Mouse (Mus musculus) embryonic facial prominence, embryonic 14.5 days (tissue): ENCODE measurements around the gene Spg7. TPM values are rescaled to one million over a fixed set of nuclear protein-coding genes. Genes with fewer than 3 reads are reported as not detected.
"Not testable (repeated sequence)": the region's sequence is repeated elsewhere in the genome, so short reads cannot be mapped to it uniquely, and the experiment has no call there.

Experiments
- ATAC-seq: fragments of 200-750 bp; cut with Nextera tagmentation; 2 replicates; pipeline ENCODE4 v1.8.0; 2017; ENCODE audit warnings: low read depth, moderate number of reproducible peaks, moderate TSS enrichment
- DNase-seq: peaks from one replicate; pipeline ENCODE4 v3.0.0-alpha.2; 2015; ENCODE audit warnings: low spot score
- H3K27ac ChIP-seq: fragments of 300-500 bp; sonication (generic); replicated peaks from 2 replicates; pipeline ENCODE4 v1.5.1; 2014; ENCODE audit warnings: low read depth, mild to moderate bottlenecking, low read length, moderate library complexity
- H3K27me3 ChIP-seq: fragments of 300-500 bp; sonication (generic); replicated peaks from 2 replicates; pipeline ENCODE4 v1.6.1; 2014; ENCODE audit warnings: low read length; ENCODE audit not compliant: control insufficient read depth, insufficient read depth
- H3K36me3 ChIP-seq: fragments of 300-500 bp; sonication (generic); 2 replicates; pipeline ENCODE4 v1.6.1; 2014; ENCODE audit warnings: low read length, mixed read lengths; ENCODE audit not compliant: control insufficient read depth, insufficient read depth
- H3K4me1 ChIP-seq: fragments of 300-500 bp; sonication (generic); 2 replicates; pipeline ENCODE4 v1.6.1; 2014; ENCODE audit warnings: antibody characterized with exemption, low read length; ENCODE audit not compliant: control insufficient read depth, insufficient read depth
- H3K4me2 ChIP-seq: fragments of 300-500 bp; sonication (generic); 2 replicates; pipeline ENCODE4 v1.6.1; 2014; ENCODE audit warnings: low read depth, mild to moderate bottlenecking, low read length, moderate library complexity, mixed read lengths
- H3K4me3 ChIP-seq: fragments of 300-500 bp; sonication (generic); 2 replicates; pipeline ENCODE4 v1.5.1; 2014; ENCODE audit warnings: low read depth, mild to moderate bottlenecking, low read length
- H3K9ac ChIP-seq: fragments of 300-500 bp; sonication (generic); 2 replicates; pipeline ENCODE4 v1.6.1; 2014; ENCODE audit warnings: low read depth, mild to moderate bottlenecking, low read length, moderate library complexity, mixed read lengths
- H3K9me3 ChIP-seq: fragments of 300-500 bp; sonication (generic); 2 replicates; pipeline ENCODE4 v1.6.1; 2016; ENCODE audit warnings: low read length; ENCODE audit not compliant: control insufficient read depth
- WGBS: fragments of 180-500 bp; shearing (Covaris S2); extraction: QIAGEN DNeasy Blood & Tissue Kit; methylation state at CpG from one replicate; pipeline ENCODE4 v1.1.7; 2014; 5-methylcytosine and 5-hydroxymethylcytosine counted together
- polyA plus RNA-seq: library from polyadenylated mRNA; unstranded; fragments of >200 nt; fragmentation: Nextera tagmentation; extraction: Ambion mirVana; gene quantifications from 2 replicates; pipeline ENCODE4 v1.2.1, GENCODE M21; 2014

The Spg7 gene
- polyA plus RNA-seq, 1 experiment from 2014 or later: 36.5 TPM

- no peak overlapping the region for H3K4me3 ChIP-seq
- H3K4me1 ChIP-seq: no peaks in the 10 kb centered on the region
- no peak overlapping the region for H3K9ac ChIP-seq
- no peaks in the 10 kb centered on the region for H3K9me3 ChIP-seq
- 90% methylated on average over 11 of the region's 11 CpGs for WGBS
- DNase-seq (no peak), ATAC-seq (no peak)
- H3K36me3 ChIP-seq: peaks cover 53% of the 10 kb centered on the region
- H3K27ac ChIP-seq: no peak overlapping the region
- H3K4me2 ChIP-seq: no peak overlapping the region
- H3K27me3 ChIP-seq: no peaks in the 10 kb centered on the region
Measured at GRCm38 (mm10) chr8:123097216-123097615, 34.5 kb downstream of the Spg7 start.

- 78% methylated on average over 12 of the region's 12 CpGs for WGBS
Measured at GRCm38 (mm10) chr8:123097786-123098584, 35.2 kb downstream of the Spg7 start.

GRCm38 (mm10) chr8:123100288-123100687 is 37.5 kb downstream of the Spg7 start:
- DNase-seq: peak; percentile 89
- Histone ChIP-seq H3K4me1 (peaks cover 8% of the 10 kb centered on the region; the same call in 1 of the 2 replicates), H3K9me3 (no peaks in the 10 kb centered on the region), H3K36me3 (peaks cover 51% of the 10 kb centered on the region), H3K27ac (peak overlapping the region; percentile 67; the same call in 1 of the 2 replicates), H3K4me3 (no peak overlapping the region), H3K9ac (no peak overlapping the region), H3K27me3 (no peaks in the 10 kb centered on the region), H3K4me2 (0 out of 2 replicates have a peak overlapping the region, but pooled peaks have one; percentile 15)
- WGBS: 32% methylated on average over 8 of the region's 8 CpGs
- no peak; the same call in 1 of the 2 replicates for ATAC-seq

More at GRCm38 (mm10) chr8:123097786-123098584, 35.2 kb downstream of the Spg7 start:
- H3K4me3 ChIP-seq: no peak overlapping the region
- H3K4me2 ChIP-seq: no peak overlapping the region
- no peak overlapping the region for H3K9ac ChIP-seq
- H3K27me3 ChIP-seq: no peaks in the 10 kb centered on the region
- H3K27ac ChIP-seq: no peak overlapping the region
- H3K9me3 ChIP-seq: no peaks in the 10 kb centered on the region
- ATAC-seq (no peak), DNase-seq (no peak)
- H3K36me3 ChIP-seq: peaks cover 51% of the 10 kb centered on the region
- H3K4me1 ChIP-seq: no peaks in the 10 kb centered on the region

- Histone ChIP-seq H3K9ac (no peak overlapping the region; the same call in 1 of the 2 replicates), H3K9me3 (no peaks in the 10 kb centered on the region), H3K27ac (no peak overlapping the region), H3K4me3 (no peak overlapping the region), H3K4me1 (peaks cover 8% of the 10 kb centered on the region; the same call in 1 of the 2 replicates), H3K36me3 (peaks cover 53% of the 10 kb centered on the region), H3K27me3 (no peaks in the 10 kb centered on the region), H3K4me2 (peak overlapping the region; percentile 84; the same call in 1 of the 2 replicates)
- DNase-seq: no peak
- 85% methylated on average over 4 of the region's 4 CpGs for WGBS
- ATAC-seq: no peak
Measured at GRCm38 (mm10) chr8:123101244-123101643, 38.5 kb downstream of the Spg7 start.

- peak; percentile 95 for ATAC-seq
- H3K4me2 ChIP-seq: peak within 1 kb of the TSS; percentile 84
- DNase-seq: peak; percentile 98
- peak within 1 kb of the TSS; percentile 93 for H3K27ac ChIP-seq
- H3K4me1 ChIP-seq: peaks cover 8% of the 10 kb centered on the region; the same call in 1 of the 2 replicates
- 1% methylated on average over 48 of the region's 56 CpGs for WGBS
- H3K4me3 ChIP-seq: peak within 1 kb of the TSS; percentile 83
- H3K9ac ChIP-seq: peak within 1 kb of the TSS; percentile 97
- H3K9me3 ChIP-seq: no peaks in the 10 kb centered on the region
- H3K27me3 ChIP-seq: no peaks in the 10 kb centered on the region
- peaks cover 49% of the 10 kb centered on the region for H3K36me3 ChIP-seq
Measured at GRCm38 (mm10) chr8:123101735-123102685, 39.3 kb downstream of the Spg7 start, which contains the start of gene Rpl13. TSS of gene Rpl13 (plus strand) at chr8:123102350.

- not testable (repeated sequence) for DNase-seq, ATAC-seq, H3K9me3 ChIP-seq, H3K4me1 ChIP-seq, H3K27me3 ChIP-seq
- peak overlapping the region; percentile 84 for H3K4me2 ChIP-seq
- 1% methylated on average over 13 of the region's 26 CpGs for WGBS
- H3K36me3 ChIP-seq: peaks cover 41% of the 10 kb centered on the region
- H3K27ac ChIP-seq: peak overlapping the region; percentile 93
- H3K4me3 ChIP-seq: peak overlapping the region; percentile 83
- peak overlapping the region; percentile 97 for H3K9ac ChIP-seq
Measured at GRCm38 (mm10) chr8:123102855-123103254, 40.1 kb downstream of the Spg7 start.

- no peaks in the 10 kb centered on the region for H3K9me3 ChIP-seq
- 19% methylated on average over 14 of the region's 15 CpGs for WGBS
- H3K27me3 ChIP-seq: no peaks in the 10 kb centered on the region
- peak overlapping the region; percentile 84 for H3K4me2 ChIP-seq
- H3K4me1 ChIP-seq: peaks cover 8% of the 10 kb centered on the region; the same call in 1 of the 2 replicates
- ATAC-seq (no peak), DNase-seq (no peak)
- peak overlapping the region; percentile 83 for H3K4me3 ChIP-seq
- peak overlapping the region; percentile 97 for H3K9ac ChIP-seq
- peaks cover 36% of the 10 kb centered on the region for H3K36me3 ChIP-seq
- peak overlapping the region; percentile 93 for H3K27ac ChIP-seq
Measured at GRCm38 (mm10) chr8:123103285-123103684, 40.5 kb downstream of the Spg7 start.
